Mouse (Mus musculus): Measurements from ENCODE around the gene Zfyve27. TPM values are rescaled to one million over a fixed set of nuclear protein-coding genes. Genes with fewer than 3 reads are reported as not detected.

Gene Zfyve27
- polyA plus RNA-seq, 1 experiment from 2014 or later = 20.3 TPM

- no peak; the same call in 1 of the 2 replicates for ATAC-seq (replicated peaks; ENCODE audit: low FRiP score, low read depth)
- TF ChIP-seq CTCF (IDR thresholded peaks at IDR 0.05; ENCODE audit: low read depth) = peak; percentile 95
- 4% methylated on average over 6 of the region's 6 CpGs for WGBS
Observed at GRCm38 (mm10) chr19:42151990-42152389, 11.8 kb upstream of the Zfyve27 start.

GRCm38 (mm10) chr19:42157493-42158237 is 6.1 kb upstream of the Zfyve27 start:
- Histone ChIP-seq H3K9ac (ENCODE audit: low read depth, low read length) (no peak overlapping the region), H3K4me1 (replicated peaks; ENCODE audit: insufficient read depth, low read length) (0 out of 2 replicates have a peak, but pooled peaks cover 3% of the 10 kb centered on the region), H3K27me3 (ENCODE audit: insufficient read depth, low read length) (no peaks in the 10 kb centered on the region), H3K9me3 (replicated peaks; ENCODE audit: low read length) (no peaks in the 10 kb centered on the region), H3K27ac (peak overlapping the region; percentile 42; the same call in 1 of the 2 replicates), H3K4me2 (ENCODE audit: low read length) (no peak overlapping the region), H3K36me3 (ENCODE audit: insufficient read depth, low read length) (no peaks in the 10 kb centered on the region), H3K4me3 (replicated peaks; ENCODE audit: low read depth, low read length) (no peak overlapping the region)
- ATAC-seq (replicated peaks; ENCODE audit: low FRiP score, low read depth) = no peak
- no peak for DNase-seq (ENCODE audit: low spot score)
- no peak for TF ChIP-seq CTCF (IDR thresholded peaks at IDR 0.05; ENCODE audit: low read depth)
- 53% methylated on average over 12 of the region's 12 CpGs for WGBS

More at GRCm38 (mm10) chr19:42151990-42152389, 11.8 kb upstream of the Zfyve27 start:
- Histone ChIP-seq H3K4me3 (replicated peaks; ENCODE audit: low read depth, low read length) (no peak overlapping the region), H3K4me1 (replicated peaks; ENCODE audit: insufficient read depth, low read length) (peaks cover 7% of the 10 kb centered on the region), H3K36me3 (ENCODE audit: insufficient read depth, low read length) (0 out of 2 replicates have a peak, but pooled peaks cover 6% of the 10 kb centered on the region), H3K9me3 (replicated peaks; ENCODE audit: low read length) (no peaks in the 10 kb centered on the region), H3K9ac (ENCODE audit: low read depth, low read length) (no peak overlapping the region), H3K27ac (no peak overlapping the region), H3K27me3 (ENCODE audit: insufficient read depth, low read length) (no peaks in the 10 kb centered on the region), H3K4me2 (ENCODE audit: low read length) (no peak overlapping the region)
- DNase-seq (ENCODE audit: low spot score) = peak; percentile 91

GRCm38 (mm10) chr19:42158246-42159017 is 5.3 kb upstream of the Zfyve27 start:
- TF ChIP-seq CTCF (IDR thresholded peaks at IDR 0.05; ENCODE audit: low read depth) = peak; percentile 35
- Histone ChIP-seq H3K4me3 (replicated peaks; ENCODE audit: low read depth, low read length) (no peak overlapping the region), H3K4me1 (replicated peaks; ENCODE audit: insufficient read depth, low read length) (0 out of 2 replicates have a peak, but pooled peaks cover 3% of the 10 kb centered on the region), H3K9ac (ENCODE audit: low read depth, low read length) (no peak overlapping the region), H3K36me3 (ENCODE audit: insufficient read depth, low read length) (no peaks in the 10 kb centered on the region), H3K4me2 (ENCODE audit: low read length) (no peak overlapping the region), H3K9me3 (replicated peaks; ENCODE audit: low read length) (no peaks in the 10 kb centered on the region), H3K27ac (no peak overlapping the region), H3K27me3 (ENCODE audit: insufficient read depth, low read length) (no peaks in the 10 kb centered on the region)
- ATAC-seq (replicated peaks; ENCODE audit: low FRiP score, low read depth) (no peak), DNase-seq (ENCODE audit: low spot score) (no peak)
- 33% methylated on average over 13 of the region's 13 CpGs for WGBS

- no peak overlapping the region for H3K4me3 ChIP-seq (replicated peaks; ENCODE audit: low read depth, low read length)
- no peak overlapping the region for H3K27ac ChIP-seq
- H3K9me3 ChIP-seq (replicated peaks; ENCODE audit: low read length) = no peaks in the 10 kb centered on the region
- H3K4me1 ChIP-seq (replicated peaks; ENCODE audit: insufficient read depth, low read length) = peaks cover 5% of the 10 kb centered on the region; the same call in 1 of the 2 replicates
- 14% methylated on average over 7 of the region's 7 CpGs for WGBS
- no peak overlapping the region for H3K9ac ChIP-seq (ENCODE audit: low read depth, low read length)
- no peak for TF ChIP-seq CTCF (IDR thresholded peaks at IDR 0.05; ENCODE audit: low read depth)
- DNase-seq (ENCODE audit: low spot score) (peak; percentile 21), ATAC-seq (replicated peaks; ENCODE audit: low FRiP score, low read depth) (no peak)
- H3K4me2 ChIP-seq (ENCODE audit: low read length) = peak overlapping the region; percentile 22; the same call in 1 of the 2 replicates
- no peaks in the 10 kb centered on the region for H3K36me3 ChIP-seq (ENCODE audit: insufficient read depth, low read length)
- H3K27me3 ChIP-seq (ENCODE audit: insufficient read depth, low read length) = no peaks in the 10 kb centered on the region
Observed at GRCm38 (mm10) chr19:42164188-42164587, 437 bp downstream of the Zfyve27 start.

- H3K9me3 ChIP-seq (replicated peaks; ENCODE audit: low read length) = no peaks in the 10 kb centered on the region
- ATAC-seq (replicated peaks; ENCODE audit: low FRiP score, low read depth) = no peak
- H3K27ac ChIP-seq = no peak overlapping the region
- DNase-seq (ENCODE audit: low spot score) = peak; percentile 91
- H3K4me3 ChIP-seq (replicated peaks; ENCODE audit: low read depth, low read length) = no peak overlapping the region
- peak overlapping the region; percentile 50 for H3K4me2 ChIP-seq (ENCODE audit: low read length)
- no peak overlapping the region for H3K9ac ChIP-seq (ENCODE audit: low read depth, low read length)
- H3K36me3 ChIP-seq (ENCODE audit: insufficient read depth, low read length) = no peaks in the 10 kb centered on the region
- 3% methylated on average over 12 of the region's 12 CpGs for WGBS
- no peaks in the 10 kb centered on the region for H3K27me3 ChIP-seq (ENCODE audit: insufficient read depth, low read length)
- TF ChIP-seq CTCF (IDR thresholded peaks at IDR 0.05; ENCODE audit: low read depth) = peak; percentile 99
- H3K4me1 ChIP-seq (replicated peaks; ENCODE audit: insufficient read depth, low read length) = peaks cover 7% of the 10 kb centered on the region
Observed at GRCm38 (mm10) chr19:42166130-42166529, 2.4 kb downstream of the Zfyve27 start.

- Histone ChIP-seq H3K27me3 (ENCODE audit: insufficient read depth, low read length) (no peaks in the 10 kb centered on the region), H3K27ac (no peak overlapping the region), H3K4me3 (replicated peaks; ENCODE audit: low read depth, low read length) (no peak overlapping the region), H3K4me2 (ENCODE audit: low read length) (no peak overlapping the region), H3K4me1 (replicated peaks; ENCODE audit: insufficient read depth, low read length) (peaks cover 13% of the 10 kb centered on the region), H3K9me3 (replicated peaks; ENCODE audit: low read length) (no peaks in the 10 kb centered on the region), H3K9ac (ENCODE audit: low read depth, low read length) (no peak overlapping the region), H3K36me3 (ENCODE audit: insufficient read depth, low read length) (no peaks in the 10 kb centered on the region)
- ATAC-seq (replicated peaks; ENCODE audit: low FRiP score, low read depth) (no peak), DNase-seq (ENCODE audit: low spot score) (no peak)
- TF ChIP-seq CTCF (IDR thresholded peaks at IDR 0.05; ENCODE audit: low read depth) = no peak
- 38% methylated on average over 3 of the region's 3 CpGs for WGBS
Observed at GRCm38 (mm10) chr19:42166766-42167165, 3.0 kb downstream of the Zfyve27 start.
